Mouse (Mus musculus) liver, embryonic 14.5 days (tissue): ENCODE measurements at regions not wholly inside any gene's neighbourhood (a gene's known extent, or its start where the extent isn't known, plus 50 kb on each side); places are given as distances from the start of the nearest gene placed in this dataset.

Experiments
- CTCF ChIP-seq: IDR thresholded peaks from 2 replicates; pipeline ENCODE4 v1.5.1; 2016; ENCODE audit warnings: antibody characterized with exemption, low read depth, control low read depth
- EP300 ChIP-seq: IDR thresholded peaks from 2 replicates; pipeline ENCODE4 v1.6.1; 2016; ENCODE audit warnings: antibody characterized with exemption, low read depth

- TF ChIP-seq CTCF: no peak
- no peak for TF ChIP-seq EP300
Measured at GRCm38 (mm10) chr6:66287607-66288006, 247.6 kb upstream of the Mad2l1 start.
